Mouse (Mus musculus): Measurements from ENCODE around the gene Ccnb2. TPM values are rescaled to one million over a fixed set of nuclear protein-coding genes. Genes with fewer than 3 reads are reported as not detected.

Ccnb2 gene
- polyA plus RNA-seq, 1 experiment: 4.1 TPM

GRCm38 (mm10) chr9:70384494-70384893, 36.9 kb downstream of the Ccnb2 start:
- DNase-seq (ENCODE audit: low spot score): no peak

GRCm38 (mm10) chr9:70383750-70384149, 37.6 kb downstream of the Ccnb2 start:
- no peak for DNase-seq (ENCODE audit: low spot score)

GRCm38 (mm10) chr9:70382091-70382490, 39.3 kb downstream of the Ccnb2 start:
- DNase-seq (ENCODE audit: low spot score): no peak

GRCm38 (mm10) chr9:70379502-70380467, 41.6 kb downstream of the Ccnb2 start:
- no peak for DNase-seq (ENCODE audit: low spot score)

GRCm38 (mm10) chr9:70371638-70372037, 49.7 kb downstream of the Ccnb2 start:
- DNase-seq (ENCODE audit: low spot score): no peak

- no peak for DNase-seq (ENCODE audit: low spot score)
Measured at GRCm38 (mm10) chr9:70366898-70367297, 54.4 kb downstream of the Ccnb2 start.

- no peak for DNase-seq (ENCODE audit: low spot score)
Measured at GRCm38 (mm10) chr9:70365915-70366314, 55.4 kb downstream of the Ccnb2 start.

GRCm38 (mm10) chr9:70364741-70365140, 56.6 kb downstream of the Ccnb2 start:
- DNase-seq (ENCODE audit: low spot score): no peak

GRCm38 (mm10) chr9:70359402-70360131, 61.8 kb downstream of the Ccnb2 start:
- DNase-seq (ENCODE audit: low spot score): no peak

Other genes starting within 250 kb of the Ccnb2 start
- gene Myo1e, start 214.2 kb downstream of the Ccnb2 start, polyA plus RNA-seq (2012; rRNA removed): 14.0 and 16.0 TPM in 2 replicates
- gene Rnf111, start 82.2 kb upstream of the Ccnb2 start, polyA plus RNA-seq (2012; rRNA removed): 27.3 and 27.6 TPM in 2 replicates
- gene Sltm, start 121.2 kb upstream of the Ccnb2 start, polyA plus RNA-seq (2012; rRNA removed): 36.6 and 40.4 TPM in 2 replicates
- gene Gm10642, start 234.7 kb upstream of the Ccnb2 start, polyA plus RNA-seq (2012; rRNA removed): 1.5 and 1.7 TPM in 2 replicates
- gene Mindy2, start 235.6 kb upstream of the Ccnb2 start, polyA plus RNA-seq (2012; rRNA removed): 16.0 and 16.5 TPM in 2 replicates